Mouse (Mus musculus) erythroblast, embryonic 14.5 days (primary cell): Measurements from ENCODE around the gene Cep72.
"Not testable (repeated sequence)": the region's sequence is repeated elsewhere in the genome, so short reads cannot be mapped to it uniquely, and the experiment has no call there.

ENCODE experiments used
- GATA1 ChIP-seq: IDR thresholded peaks from 2 replicates; pipeline ENCODE4 v1.6.1; 2012; ENCODE audit warnings: low read length, inconsistent platforms, mixed read lengths
- TAL1 ChIP-seq: IDR thresholded peaks from 3 replicates; pipeline ENCODE4 v1.6.1; 2012; ENCODE audit warnings: low read length, inconsistent platforms, mixed read lengths

GRCm38 (mm10) chr13:74019006-74019405 is 43.1 kb downstream of the Cep72 start:
- TF ChIP-seq GATA1, TAL1: not testable (repeated sequence)
